ENCODE assay signal across 9 mouse cellular contexts in the genomic region with DNA sequence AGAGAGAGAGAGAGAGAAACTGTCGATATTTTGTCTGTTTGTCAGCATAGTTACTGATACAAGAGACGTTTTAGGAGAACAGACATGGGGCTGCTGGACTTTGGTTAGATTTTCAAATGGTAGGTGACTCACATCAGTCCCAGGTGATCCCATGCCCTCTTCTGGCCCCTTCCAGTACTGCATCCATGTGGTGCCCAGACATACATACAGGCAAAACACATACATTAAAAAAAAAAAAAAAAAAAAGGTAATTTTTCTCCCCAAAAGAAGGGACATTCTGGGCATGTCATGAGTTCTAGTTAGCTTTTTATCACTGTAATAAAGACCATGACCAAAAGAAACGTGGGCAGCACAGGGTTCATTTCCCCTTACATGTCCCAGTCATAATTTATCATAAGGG.
A peak's percentile ranks its signal among the peaks of the same experiment; 100 is the strongest.
DNase-seq lines count a peak whose midpoint lies in the region; ATAC-seq and TF ChIP-seq lines count a peak whose summit lies in the region.
"Had no signal": no experiment of that assay in that cellular context is flagged by ENCODE, and none has a peak within 500 bp of the region (broad histone marks: within the 10 kb centered on the region; RNA-seq: fewer than 3 reads in every experiment).

No protein-coding gene starts in this region.

- TF ChIP-seq EP300 in lung, postnatal 0 days (IDR thresholded peaks at IDR 0.05), result no peak

- no peak overlapping the region for H3K27ac ChIP-seq in cortical plate, adult 2 months (ENCODE audit: insufficient read depth, low read length)
- no peak overlapping the region for H3K27ac ChIP-seq in intestine, postnatal 0 days (ENCODE audit: low read depth, low read length)
- H3K27ac ChIP-seq in lung, postnatal 0 days (ENCODE audit: low read length), result no peak overlapping the region
- H3K27ac ChIP-seq: heart, embryonic 13.5 days had no signal

- H3K9ac ChIP-seq in intestine, postnatal 0 days (ENCODE audit: low read depth, low read length), result no peak overlapping the region
- H3K9ac ChIP-seq in lung, postnatal 0 days (replicated peaks; ENCODE audit: low read depth), result no peak overlapping the region
- H3K9ac ChIP-seq: heart, embryonic 13.5 days had no signal

- no peaks in the 10 kb centered on the region for H3K9me3 ChIP-seq in intestine, postnatal 0 days (ENCODE audit: control insufficient read depth)
- no peaks in the 10 kb centered on the region for H3K9me3 ChIP-seq in lung, postnatal 0 days (ENCODE audit: low read length)
- H3K9me3 ChIP-seq: heart, embryonic 13.5 days had no signal

- no peak for TF ChIP-seq POLR2A in cortical plate, adult 2 months (IDR thresholded peaks at IDR 0.05; ENCODE audit: extremely low read depth, insufficient read depth, low read length)

- H3K36me3 ChIP-seq in intestine, postnatal 0 days (ENCODE audit: control insufficient read depth, insufficient read depth), result no peaks in the 10 kb centered on the region
- H3K36me3 ChIP-seq in lung, postnatal 0 days (ENCODE audit: insufficient read depth, low read length), result no peaks in the 10 kb centered on the region
- H3K36me3 ChIP-seq: heart, embryonic 13.5 days had no signal

- H3K4me1 ChIP-seq in cortical plate, adult 2 months (ENCODE audit: control insufficient read depth, insufficient read depth, low read length), result peaks cover 4% of the 10 kb centered on the region; the same call in 1 of the 2 replicates
- H3K4me1 ChIP-seq in intestine, postnatal 0 days (replicated peaks; ENCODE audit: control insufficient read depth, insufficient read depth, low read length), result no peaks in the 10 kb centered on the region
- H3K4me1 ChIP-seq in lung, postnatal 0 days (ENCODE audit: insufficient read depth, low read depth, low read length), result no peaks in the 10 kb centered on the region

- no peak overlapping the region for H3K4me2 ChIP-seq in intestine, postnatal 0 days (replicated peaks; ENCODE audit: low read depth)
- no peak overlapping the region for H3K4me2 ChIP-seq in lung, postnatal 0 days (replicated peaks; ENCODE audit: low read depth, low read length)
- H3K4me2 ChIP-seq: heart, embryonic 13.5 days had no signal

- H3K27me3 ChIP-seq in intestine, postnatal 0 days (replicated peaks; ENCODE audit: control insufficient read depth, insufficient read depth, low read length), result no peaks in the 10 kb centered on the region
- no peaks in the 10 kb centered on the region for H3K27me3 ChIP-seq in lung, postnatal 0 days (replicated peaks; ENCODE audit: insufficient read depth, low read length)

- peak; percentile 66 for TF ChIP-seq CTCF in cortical plate, adult 2 months (IDR thresholded peaks at IDR 0.05; ENCODE audit: extremely low read depth, insufficient read depth, low read length)
- TF ChIP-seq CTCF in intestine, postnatal 0 days (IDR thresholded peaks at IDR 0.05; ENCODE audit: low read depth), result peak; percentile 76
- peak; percentile 78 for TF ChIP-seq CTCF in lung, postnatal 0 days (IDR thresholded peaks at IDR 0.05)

- no peak overlapping the region for H3K4me3 ChIP-seq in cortical plate, adult 2 months (ENCODE audit: insufficient read depth, low read length)
- no peak overlapping the region for H3K4me3 ChIP-seq in intestine, postnatal 0 days (ENCODE audit: low read depth, low read length)
- no peak overlapping the region for H3K4me3 ChIP-seq in lung, postnatal 0 days (ENCODE audit: low read depth, low read length)
- H3K4me3 ChIP-seq: heart, embryonic 13.5 days had no signal

- DNase-seq in cerebellum, adult 18-20 months, result peak; percentile 42 to 53
- DNase-seq in cerebellum, adult 11-12 months, result no peak
- peak; percentile 15 for DNase-seq in retina, adult 2 months (ENCODE audit: low read depth, low spot score)
- no peak for DNase-seq in retina, embryonic 14.5 days (ENCODE audit: low spot score)
- DNase-seq in lung, postnatal 0 days (ENCODE audit: low spot score), result peak; percentile 72
- DNase-seq in thymus, postnatal 14 days, result peak; percentile 60

- no peak for ATAC-seq in intestine, postnatal 0 days
- ATAC-seq in lung, postnatal 0 days, result peak; percentile 54

- 25% methylated on average over 3 of the region's 3 CpGs for WGBS in intestine, postnatal 0 days
- 14% methylated on average over 3 of the region's 3 CpGs for WGBS in lung, postnatal 0 days

Comparison
In these comparisons a context has a peak if more than half of its experiments do, and no peak if none do; other contexts are left out.
1. DNase-seq: peak in cerebellum, adult 18-20 months (2 of 2), retina, adult 2 months (single experiment), lung, postnatal 0 days (single experiment) and thymus, postnatal 14 days (single experiment); none in cerebellum, adult 11-12 months (single experiment) and retina, embryonic 14.5 days (single experiment).
2. Peak in every context shown above with its lines, with median percentiles within 50 percentile points of each other: CTCF ChIP-seq.